Mouse (Mus musculus) layer of hippocampus, postnatal 25 days (tissue): Measurements from ENCODE around the gene Fndc10. TPM values are rescaled to one million over a fixed set of nuclear protein-coding genes. Genes with fewer than 3 reads are reported as not detected.
"Not testable (repeated sequence)": the region's sequence is repeated elsewhere in the genome, so short reads cannot be mapped to it uniquely, and the experiment has no call there.

Experiments
- DNase-seq, 2 experiments: peaks; one replicate each; pipeline ENCODE4 v3.0.0; 2022; ENCODE audit warnings: mixed read lengths in 2 of 2, low spot score in 1 of 2; ENCODE audit errors: extremely low spot score in 1 of 2
- total RNA-seq, 2 experiments: library from RNA; stranded (reverse); gene quantifications; 2 replicates each; pipeline ENCODE4 v1.2.3; 2021

The Fndc10 gene
- total RNA-seq, 2 experiments from 2014 or later = 23.9 to 27.5 TPM

GRCm38 (mm10) chr4:155683670-155684277 is 10.4 kb upstream of the Fndc10 start:
- not testable (repeated sequence) for DNase-seq

- DNase-seq = not testable (repeated sequence)
Observed at GRCm38 (mm10) chr4:155687764-155688163, 6.4 kb upstream of the Fndc10 start.

GRCm38 (mm10) chr4:155690571-155691375 is 3.4 kb upstream of the Fndc10 start:
- DNase-seq = peak in 1 of 2 experiments; percentile 58

GRCm38 (mm10) chr4:155692421-155692820 is 1.7 kb upstream of the Fndc10 start:
- DNase-seq = no peak

GRCm38 (mm10) chr4:155694482-155695401 is 600 bp downstream of the Fndc10 start:
- DNase-seq = peak; percentile 63 to 80

- DNase-seq = no peak
Observed at GRCm38 (mm10) chr4:155695531-155696062, 1.5 kb downstream of the Fndc10 start.

- DNase-seq = no peak
Observed at GRCm38 (mm10) chr4:155696261-155697255, 2.4 kb downstream of the Fndc10 start.

GRCm38 (mm10) chr4:155700425-155700824 is 6.3 kb downstream of the Fndc10 start:
- no peak for DNase-seq

GRCm38 (mm10) chr4:155703425-155703929 is 9.3 kb downstream of the Fndc10 start:
- DNase-seq = no peak

- DNase-seq = peak; percentile 94 to 98
Observed at GRCm38 (mm10) chr4:155704721-155705591, 10.8 kb downstream of the Fndc10 start, which contains the start of gene Ssu72. Gene Ssu72 (plus strand): TSS chr4:155704800.

GRCm38 (mm10) chr4:155705592-155705929 is 11.4 kb downstream of the Fndc10 start:
- DNase-seq = no peak

- DNase-seq = no peak
Observed at GRCm38 (mm10) chr4:155708582-155708981, 14.4 kb downstream of the Fndc10 start.

GRCm38 (mm10) chr4:155708988-155709387 is 14.8 kb downstream of the Fndc10 start:
- DNase-seq = no peak

- DNase-seq = no peak
Observed at GRCm38 (mm10) chr4:155710521-155711252, 16.5 kb downstream of the Fndc10 start.

- no peak for DNase-seq
Observed at GRCm38 (mm10) chr4:155721668-155722083, 27.5 kb downstream of the Fndc10 start.

- no peak for DNase-seq
Observed at GRCm38 (mm10) chr4:155727993-155728392, 33.9 kb downstream of the Fndc10 start.

GRCm38 (mm10) chr4:155733267-155733666 is 39.1 kb downstream of the Fndc10 start:
- DNase-seq = no peak
